Mouse (Mus musculus) cerebellum, adult 9-10 months (tissue): ENCODE measurements around the gene Pnpla2.
A peak's percentile ranks its signal among the peaks of the same experiment; 100 is the strongest.

Experiments
- DNase-seq: peaks from one replicate; pipeline ENCODE4 v3.0.0; 2022

Gene Pnpla2

GRCm38 (mm10) chr7:141485186-141485585, 30.2 kb downstream of the Pnpla2 start:
- no peak for DNase-seq

- peak; percentile 99 for DNase-seq
These were observed 30.6 kb downstream of the Pnpla2 start for GRCm38 (mm10) chr7:141485606-141486005.

- DNase-seq: no peak
These were observed 31.2 kb downstream of the Pnpla2 start for GRCm38 (mm10) chr7:141486239-141486638.

- no peak for DNase-seq
These were observed 32.1 kb downstream of the Pnpla2 start for GRCm38 (mm10) chr7:141487141-141487540.

GRCm38 (mm10) chr7:141491151-141491550, 36.2 kb downstream of the Pnpla2 start:
- DNase-seq: no peak

GRCm38 (mm10) chr7:141492738-141493137, 37.7 kb downstream of the Pnpla2 start:
- peak; percentile 77 for DNase-seq

- no peak for DNase-seq
These were observed 38.7 kb downstream of the Pnpla2 start for GRCm38 (mm10) chr7:141493729-141494128.

GRCm38 (mm10) chr7:141495379-141495778, 40.4 kb downstream of the Pnpla2 start:
- peak; percentile 60 for DNase-seq

GRCm38 (mm10) chr7:141495940-141496339, 40.9 kb downstream of the Pnpla2 start:
- DNase-seq: peak; percentile 57

GRCm38 (mm10) chr7:141497600-141497999, 42.6 kb downstream of the Pnpla2 start:
- peak; percentile 58 for DNase-seq

- DNase-seq: no peak
These were observed 47.0 kb downstream of the Pnpla2 start for GRCm38 (mm10) chr7:141501820-141502555.

- DNase-seq: peak; percentile 90
These were observed 47.5 kb downstream of the Pnpla2 start for GRCm38 (mm10) chr7:141502556-141502905.

GRCm38 (mm10) chr7:141506278-141506677, 51.3 kb downstream of the Pnpla2 start:
- no peak for DNase-seq

GRCm38 (mm10) chr7:141508160-141508559, 53.2 kb downstream of the Pnpla2 start:
- no peak for DNase-seq

GRCm38 (mm10) chr7:141510196-141510595, 55.2 kb downstream of the Pnpla2 start:
- peak; percentile 81 for DNase-seq
